Mouse (Mus musculus) midbrain, embryonic 12.5 days (tissue): ENCODE measurements around the gene Rragd. TPM values are rescaled to one million over a fixed set of nuclear protein-coding genes. Genes with fewer than 3 reads are reported as not detected.

Source experiments
- ATAC-seq: fragments of 200-750 bp; cut with Nextera tagmentation; 2 replicates; pipeline ENCODE4 v1.8.0; 2017; ENCODE audit warnings: low read depth, moderate TSS enrichment, moderate library complexity; ENCODE audit not compliant: low FRiP score
- H3K27ac ChIP-seq: fragments of 300-500 bp; sonication (generic); replicated peaks from 2 replicates; pipeline ENCODE4 v1.5.1; 2016; ENCODE audit warnings: mild to moderate bottlenecking
- H3K27me3 ChIP-seq: fragments of 300-500 bp; sonication (generic); 2 replicates; pipeline ENCODE4 v1.6.1; 2016; ENCODE audit warnings: mild to moderate bottlenecking
- H3K36me3 ChIP-seq: fragments of 300-500 bp; sonication (generic); 2 replicates; pipeline ENCODE4 v1.6.1; 2016
- H3K4me1 ChIP-seq: fragments of 300-500 bp; sonication (generic); 2 replicates; pipeline ENCODE4 v1.6.1; 2016
- H3K4me2 ChIP-seq: fragments of 300-500 bp; sonication (generic); replicated peaks from 2 replicates; pipeline ENCODE4 v1.6.1; 2016; ENCODE audit warnings: mild to moderate bottlenecking, moderate library complexity
- H3K4me3 ChIP-seq: fragments of 300-500 bp; sonication (generic); 2 replicates; pipeline ENCODE4 v1.5.1; 2016; ENCODE audit warnings: mild to moderate bottlenecking
- H3K9ac ChIP-seq: fragments of 300-500 bp; sonication (generic); replicated peaks from 2 replicates; pipeline ENCODE4 v1.6.1; 2016; ENCODE audit warnings: mild to moderate bottlenecking, moderate library complexity
- H3K9me3 ChIP-seq: fragments of 300-500 bp; sonication (generic); 2 replicates; pipeline ENCODE4 v1.6.1; 2016; ENCODE audit warnings: mild to moderate bottlenecking
- WGBS: fragments of 180-500 bp; shearing (Covaris S2); methylation state at CpG from one replicate; pipeline ENCODE4 v1.1.7; 2016; 5-methylcytosine and 5-hydroxymethylcytosine counted together
- polyA plus RNA-seq: library from polyadenylated mRNA; unstranded; fragments of >200 nt; fragmentation: Nextera tagmentation; extraction: Ambion mirVana; gene quantifications from 2 replicates; pipeline ENCODE4 v1.2.1, GENCODE M21; 2016

Rragd gene
- polyA plus RNA-seq, 1 experiment from 2014 or later: 38.3 TPM

GRCm38 (mm10) chr4:33057890-33058687, 75.3 kb downstream of the Rragd start:
- H3K4me3 ChIP-seq: no peak overlapping the region
- no peak for ATAC-seq
- WGBS: 80% methylated on average over 11 of the region's 11 CpGs
- no peaks in the 10 kb centered on the region for H3K27me3 ChIP-seq
- H3K9ac ChIP-seq: no peak overlapping the region
- H3K4me1 ChIP-seq: peaks cover 3% of the 10 kb centered on the region; the same call in 1 of the 2 replicates
- no peak overlapping the region for H3K27ac ChIP-seq
- no peak overlapping the region for H3K4me2 ChIP-seq
- H3K36me3 ChIP-seq: no peaks in the 10 kb centered on the region
- no peaks in the 10 kb centered on the region for H3K9me3 ChIP-seq

GRCm38 (mm10) chr4:33061158-33061557, 78.3 kb downstream of the Rragd start:
- ATAC-seq: no peak
- Histone ChIP-seq H3K4me2 (no peak overlapping the region), H3K27me3 (no peaks in the 10 kb centered on the region), H3K27ac (no peak overlapping the region), H3K9ac (no peak overlapping the region), H3K4me3 (no peak overlapping the region), H3K36me3 (no peaks in the 10 kb centered on the region), H3K4me1 (peaks cover 3% of the 10 kb centered on the region; the same call in 1 of the 2 replicates), H3K9me3 (no peaks in the 10 kb centered on the region)
- 64% methylated on average over 7 of the region's 7 CpGs for WGBS

GRCm38 (mm10) chr4:33062981-33063380, 80.1 kb downstream of the Rragd start, which contains the start of gene Gabrr2:
Gabrr2 (plus strand) TSS chr4:33062999.
- no peaks in the 10 kb centered on the region for H3K27me3 ChIP-seq
- no peak for ATAC-seq

GRCm38 (mm10) chr4:33064986-33065385, 82.1 kb downstream of the Rragd start:
- Histone ChIP-seq H3K27me3 (no peaks in the 10 kb centered on the region), H3K36me3 (no peaks in the 10 kb centered on the region), H3K27ac (no peak overlapping the region), H3K4me2 (no peak overlapping the region), H3K4me3 (no peak overlapping the region), H3K9ac (no peak overlapping the region), H3K9me3 (no peaks in the 10 kb centered on the region), H3K4me1 (peaks cover 3% of the 10 kb centered on the region; the same call in 1 of the 2 replicates)
- WGBS: 79% methylated on average over 6 of the region's 6 CpGs
- ATAC-seq: no peak

More at GRCm38 (mm10) chr4:33062981-33063380, 80.1 kb downstream of the Rragd start, which contains the start of gene Gabrr2:
- H3K4me2 ChIP-seq: no peak within 1 kb of the TSS
- H3K27ac ChIP-seq: no peak within 1 kb of the TSS
- H3K4me3 ChIP-seq: no peak within 1 kb of the TSS
- peaks cover 3% of the 10 kb centered on the region; the same call in 1 of the 2 replicates for H3K4me1 ChIP-seq
- H3K9me3 ChIP-seq: no peaks in the 10 kb centered on the region
- H3K9ac ChIP-seq: no peak within 1 kb of the TSS
- WGBS: 89% methylated on average over 4 of the region's 4 CpGs
- no peaks in the 10 kb centered on the region for H3K36me3 ChIP-seq

GRCm38 (mm10) chr4:33066223-33066960, 83.6 kb downstream of the Rragd start:
- H3K4me1 ChIP-seq: peaks cover 3% of the 10 kb centered on the region; the same call in 1 of the 2 replicates
- ATAC-seq: no peak
- WGBS: 58% methylated on average over 14 of the region's 14 CpGs
- no peak overlapping the region for H3K27ac ChIP-seq
- no peaks in the 10 kb centered on the region for H3K36me3 ChIP-seq
- H3K27me3 ChIP-seq: no peaks in the 10 kb centered on the region
- H3K4me3 ChIP-seq: no peak overlapping the region
- no peak overlapping the region for H3K4me2 ChIP-seq
- no peak overlapping the region for H3K9ac ChIP-seq
- no peaks in the 10 kb centered on the region for H3K9me3 ChIP-seq

GRCm38 (mm10) chr4:33067331-33067730, 84.5 kb downstream of the Rragd start:
- WGBS: 91% methylated on average over 3 of the region's 3 CpGs
- no peaks in the 10 kb centered on the region for H3K36me3 ChIP-seq
- no peak overlapping the region for H3K27ac ChIP-seq
- no peaks in the 10 kb centered on the region for H3K27me3 ChIP-seq
- H3K4me3 ChIP-seq: no peak overlapping the region
- no peaks in the 10 kb centered on the region for H3K9me3 ChIP-seq
- no peak overlapping the region for H3K4me2 ChIP-seq
- H3K4me1 ChIP-seq: no peaks in the 10 kb centered on the region
- no peak for ATAC-seq
- no peak overlapping the region for H3K9ac ChIP-seq

- Histone ChIP-seq H3K4me3 (no peak overlapping the region), H3K36me3 (no peaks in the 10 kb centered on the region), H3K27ac (no peak overlapping the region), H3K9ac (no peak overlapping the region), H3K4me2 (no peak overlapping the region), H3K4me1 (peaks cover 4% of the 10 kb centered on the region; the same call in 1 of the 2 replicates), H3K27me3 (no peaks in the 10 kb centered on the region), H3K9me3 (no peaks in the 10 kb centered on the region)
- ATAC-seq: no peak
- 91% methylated on average over 6 of the region's 6 CpGs for WGBS
Observed at GRCm38 (mm10) chr4:33067826-33068225, 85.0 kb downstream of the Rragd start.

- H3K9ac ChIP-seq: no peak overlapping the region
- H3K27me3 ChIP-seq: no peaks in the 10 kb centered on the region
- no peaks in the 10 kb centered on the region for H3K36me3 ChIP-seq
- 82% methylated on average over 6 of the region's 6 CpGs for WGBS
- peaks cover 5% of the 10 kb centered on the region; the same call in 1 of the 2 replicates for H3K4me1 ChIP-seq
- no peak overlapping the region for H3K4me2 ChIP-seq
- H3K9me3 ChIP-seq: no peaks in the 10 kb centered on the region
- H3K27ac ChIP-seq: no peak overlapping the region
- H3K4me3 ChIP-seq: no peak overlapping the region
- no peak for ATAC-seq
Observed at GRCm38 (mm10) chr4:33068894-33069293, 86.1 kb downstream of the Rragd start.

- Histone ChIP-seq H3K36me3 (no peaks in the 10 kb centered on the region), H3K27me3 (peaks cover 6% of the 10 kb centered on the region), H3K4me2 (no peak overlapping the region), H3K9me3 (no peaks in the 10 kb centered on the region), H3K27ac (no peak overlapping the region), H3K4me3 (no peak overlapping the region), H3K9ac (no peak overlapping the region), H3K4me1 (peaks cover 5% of the 10 kb centered on the region; the same call in 1 of the 2 replicates)
- WGBS: 91% methylated on average over 6 of the region's 6 CpGs
- ATAC-seq: no peak
Observed at GRCm38 (mm10) chr4:33070326-33070725, 87.5 kb downstream of the Rragd start.

GRCm38 (mm10) chr4:33071337-33071736, 88.5 kb downstream of the Rragd start:
- WGBS: 91% methylated on average over 6 of the region's 6 CpGs
- H3K27me3 ChIP-seq: peaks cover 6% of the 10 kb centered on the region
- no peak overlapping the region for H3K4me3 ChIP-seq
- no peaks in the 10 kb centered on the region for H3K36me3 ChIP-seq
- H3K9me3 ChIP-seq: no peaks in the 10 kb centered on the region
- H3K4me1 ChIP-seq: peaks cover 5% of the 10 kb centered on the region; the same call in 1 of the 2 replicates
- H3K27ac ChIP-seq: no peak overlapping the region
- H3K9ac ChIP-seq: no peak overlapping the region
- H3K4me2 ChIP-seq: no peak overlapping the region
- no peak for ATAC-seq
